Mouse (Mus musculus) forebrain, embryonic 15.5 days (tissue): ENCODE data around the gene Ftcd. TPM values are rescaled to one million over a fixed set of nuclear protein-coding genes. Genes with fewer than 3 reads are reported as not detected.

Source experiments
- ATAC-seq: fragments of 200-750 bp; cut with Nextera tagmentation; replicated peaks from 2 replicates; pipeline ENCODE4 v1.8.0; 2017; ENCODE audit warnings: mild to moderate bottlenecking, moderate TSS enrichment, moderate library complexity
- H3K27ac ChIP-seq: fragments of 300-500 bp; sonication (generic); replicated peaks from 2 replicates; pipeline ENCODE4 v1.5.1; 2015; ENCODE audit warnings: mild to moderate bottlenecking, inconsistent platforms
- H3K27me3 ChIP-seq: fragments of 300-500 bp; sonication (generic); 2 replicates; pipeline ENCODE4 v1.6.1; 2015; ENCODE audit warnings: inconsistent platforms
- H3K36me3 ChIP-seq: fragments of 300-500 bp; sonication (generic); 2 replicates; pipeline ENCODE4 v1.6.1; 2015; ENCODE audit warnings: mild to moderate bottlenecking, inconsistent platforms
- H3K4me1 ChIP-seq: fragments of 300-500 bp; sonication (generic); 2 replicates; pipeline ENCODE4 v1.6.1; 2015; ENCODE audit warnings: inconsistent platforms
- H3K4me2 ChIP-seq: fragments of 300-500 bp; sonication (generic); replicated peaks from 2 replicates; pipeline ENCODE4 v1.6.1; 2015; ENCODE audit warnings: mild to moderate bottlenecking, inconsistent platforms
- H3K4me3 ChIP-seq: fragments of 300-500 bp; sonication (generic); 2 replicates; pipeline ENCODE4 v1.5.1; 2015; ENCODE audit warnings: mild to moderate bottlenecking, inconsistent platforms
- H3K9ac ChIP-seq: fragments of 300-500 bp; sonication (generic); replicated peaks from 2 replicates; pipeline ENCODE4 v1.6.1; 2015; ENCODE audit warnings: mild to moderate bottlenecking, inconsistent platforms
- H3K9me3 ChIP-seq: fragments of 300-500 bp; sonication (generic); 2 replicates; pipeline ENCODE4 v1.6.1; 2016; ENCODE audit warnings: inconsistent platforms
- WGBS: fragments of 180-500 bp; shearing (Covaris S2); methylation state at CpG from one replicate; pipeline ENCODE4 v1.1.7; 2015; ENCODE audit warnings: mixed read lengths; 5-methylcytosine and 5-hydroxymethylcytosine counted together
- polyA plus RNA-seq: library from polyadenylated mRNA; unstranded; fragments of >200 nt; fragmentation: Nextera tagmentation; extraction: Ambion mirVana; gene quantifications from 2 replicates; pipeline ENCODE4 v1.2.1, GENCODE M21; 2015

Gene Ftcd
- polyA plus RNA-seq, 1 experiment from 2014 or later = not detected

DNA sequence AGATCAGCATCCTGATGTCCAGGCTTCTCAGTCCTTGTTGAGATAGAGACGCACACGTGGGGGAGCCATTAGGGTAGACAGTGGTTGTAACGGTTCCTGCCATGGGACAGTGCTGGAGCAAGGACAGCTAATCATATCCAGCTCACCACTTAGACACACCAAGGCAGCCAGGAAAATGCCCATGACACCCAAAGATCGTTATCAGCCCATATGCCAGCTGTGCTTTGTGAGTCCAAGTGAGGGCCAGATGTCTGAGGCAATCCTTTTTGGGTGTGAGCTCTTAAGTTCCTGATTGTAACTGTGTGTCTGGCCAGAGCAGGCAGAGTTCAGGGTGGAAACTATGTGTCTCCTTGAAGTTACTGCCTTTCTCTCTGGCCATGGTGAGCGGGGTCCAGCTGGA is 21.4 kb upstream of the Ftcd start:
- Histone ChIP-seq H3K36me3 (peaks cover 65% of the 10 kb centered on the region), H3K4me2 (no peak overlapping the region), H3K4me1 (no peaks in the 10 kb centered on the region), H3K9ac (no peak overlapping the region), H3K27ac (no peak overlapping the region), H3K27me3 (no peaks in the 10 kb centered on the region), H3K9me3 (no peaks in the 10 kb centered on the region), H3K4me3 (no peak overlapping the region)
- ATAC-seq = no peak
- WGBS = 91% methylated on average over 5 of the region's 5 CpGs

DNA sequence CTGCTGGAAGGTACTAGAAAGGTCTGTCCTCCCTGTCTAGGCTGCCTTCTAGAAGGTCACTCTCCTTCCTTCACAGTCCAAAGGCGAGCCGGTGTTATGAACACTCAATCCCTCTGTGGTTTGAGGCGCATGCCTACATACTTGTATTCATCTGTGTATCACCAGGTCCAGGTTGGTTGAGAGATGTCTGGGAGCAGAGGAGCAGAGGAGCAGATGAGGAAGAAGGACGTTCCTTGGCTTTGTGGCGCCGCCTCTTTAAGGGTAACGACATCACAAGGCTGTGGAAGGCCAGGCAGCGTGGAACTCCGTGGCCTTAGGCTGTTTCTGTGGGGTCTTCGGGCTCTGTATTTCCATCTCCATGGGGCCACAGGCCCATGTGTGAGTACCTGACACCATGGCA is 13.5 kb upstream of the Ftcd start, which contains the start of gene Spatc1l:
Spatc1l (plus strand) TSS at position 301 of the 400 bp plus-strand sequence.
- H3K9ac ChIP-seq = no peak within 1 kb of the TSS
- no peak within 1 kb of the TSS for H3K27ac ChIP-seq
- no peaks in the 10 kb centered on the region for H3K9me3 ChIP-seq
- H3K27me3 ChIP-seq = no peaks in the 10 kb centered on the region
- no peaks in the 10 kb centered on the region for H3K36me3 ChIP-seq
- no peak for ATAC-seq
- WGBS = 90% methylated on average over 10 of the region's 10 CpGs
- H3K4me1 ChIP-seq = no peaks in the 10 kb centered on the region
- no peak within 1 kb of the TSS for H3K4me3 ChIP-seq
- H3K4me2 ChIP-seq = no peak within 1 kb of the TSS

DNA sequence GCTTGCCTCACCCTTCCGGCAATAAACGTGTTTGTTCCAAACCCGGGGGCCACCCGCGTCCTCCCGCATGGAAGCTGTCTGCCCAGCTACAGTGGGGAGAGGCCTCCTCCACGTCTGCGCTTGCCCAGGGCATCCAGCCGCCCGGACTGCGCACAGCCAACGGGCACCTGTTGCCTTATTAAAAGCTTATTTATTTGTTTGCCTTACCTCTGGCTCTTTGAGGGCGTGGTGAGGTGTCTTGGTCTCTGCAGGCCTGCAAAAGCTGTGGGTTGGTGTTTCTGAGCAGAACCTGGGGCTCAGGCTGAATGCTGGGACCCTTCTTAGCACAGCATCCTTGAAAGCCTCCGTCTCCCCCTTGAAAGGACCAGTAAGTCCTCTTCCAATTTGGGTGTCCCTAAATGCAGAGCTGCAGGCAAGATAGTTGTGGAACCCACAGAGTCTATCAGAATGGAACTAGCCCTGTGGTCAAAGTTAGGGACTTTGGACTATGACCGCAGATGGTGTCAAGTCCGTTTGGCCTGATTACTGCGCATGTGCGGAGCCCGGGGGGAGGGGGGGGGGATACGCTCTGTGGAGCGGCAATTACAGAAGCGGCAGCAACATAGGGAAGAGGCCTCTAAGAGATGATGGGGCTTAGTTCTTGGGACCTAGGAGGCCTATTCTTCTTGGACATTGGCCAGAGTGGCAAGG is 5.3 kb upstream of the Ftcd start:
- Histone ChIP-seq H3K9me3 (no peaks in the 10 kb centered on the region), H3K27me3 (no peaks in the 10 kb centered on the region), H3K36me3 (no peaks in the 10 kb centered on the region), H3K27ac (no peak overlapping the region), H3K4me1 (no peaks in the 10 kb centered on the region), H3K4me2 (no peak overlapping the region), H3K4me3 (no peak overlapping the region), H3K9ac (no peak overlapping the region)
- no peak for ATAC-seq
- WGBS = 92% methylated on average over 22 of the region's 22 CpGs

DNA sequence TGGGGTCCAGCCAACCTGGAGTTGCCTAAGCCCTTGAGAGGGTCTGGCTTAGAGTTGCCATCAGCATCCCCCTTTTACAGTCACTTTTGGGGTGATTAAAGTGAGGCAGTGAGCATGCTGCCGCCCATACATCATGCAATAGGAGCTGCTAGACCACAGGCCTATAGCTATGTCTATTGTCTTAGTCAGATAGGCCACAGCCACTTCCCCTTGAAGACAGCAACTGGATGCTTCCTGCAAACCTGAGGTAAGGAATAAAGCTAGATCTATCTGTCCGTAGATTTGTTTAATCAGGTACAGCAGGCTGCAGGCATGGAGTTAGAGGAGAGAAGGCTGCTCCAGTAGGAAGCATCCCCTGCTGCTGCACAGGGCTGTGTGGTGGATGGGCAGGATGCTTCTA is 4.4 kb upstream of the Ftcd start:
- no peaks in the 10 kb centered on the region for H3K9me3 ChIP-seq
- H3K4me1 ChIP-seq = no peaks in the 10 kb centered on the region
- H3K27ac ChIP-seq = no peak overlapping the region
- H3K27me3 ChIP-seq = no peaks in the 10 kb centered on the region
- H3K4me3 ChIP-seq = no peak overlapping the region
- no peak overlapping the region for H3K9ac ChIP-seq
- 63% methylated on average over 2 of the region's 2 CpGs for WGBS
- ATAC-seq = no peak
- no peaks in the 10 kb centered on the region for H3K36me3 ChIP-seq
- no peak overlapping the region for H3K4me2 ChIP-seq

DNA sequence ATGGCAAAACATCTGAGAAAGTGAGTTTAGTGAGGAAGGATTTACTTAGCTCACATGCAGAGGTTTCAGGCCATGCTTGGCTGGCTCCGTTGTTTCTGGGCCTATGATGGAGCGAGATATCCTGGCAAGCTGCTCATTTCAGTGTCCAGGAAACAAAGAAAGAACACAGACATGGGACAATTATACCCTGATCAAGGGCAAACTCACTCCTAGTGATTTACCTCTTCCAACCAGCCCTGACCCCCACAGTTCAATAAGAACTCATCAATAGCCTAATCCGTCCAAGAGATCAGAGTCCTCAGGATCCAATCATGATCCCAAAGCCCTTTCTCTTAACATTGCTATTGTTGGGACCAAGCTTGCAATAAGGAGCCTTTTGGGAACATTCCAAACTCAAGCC is 3.3 kb upstream of the Ftcd start:
- Histone ChIP-seq H3K9me3 (no peaks in the 10 kb centered on the region), H3K27ac (no peak overlapping the region), H3K36me3 (no peaks in the 10 kb centered on the region), H3K4me2 (no peak overlapping the region), H3K4me1 (no peaks in the 10 kb centered on the region), H3K9ac (no peak overlapping the region), H3K4me3 (no peak overlapping the region), H3K27me3 (no peaks in the 10 kb centered on the region)
- ATAC-seq = no peak
- WGBS = 26% methylated on average over 3 of the region's 3 CpGs

DNA sequence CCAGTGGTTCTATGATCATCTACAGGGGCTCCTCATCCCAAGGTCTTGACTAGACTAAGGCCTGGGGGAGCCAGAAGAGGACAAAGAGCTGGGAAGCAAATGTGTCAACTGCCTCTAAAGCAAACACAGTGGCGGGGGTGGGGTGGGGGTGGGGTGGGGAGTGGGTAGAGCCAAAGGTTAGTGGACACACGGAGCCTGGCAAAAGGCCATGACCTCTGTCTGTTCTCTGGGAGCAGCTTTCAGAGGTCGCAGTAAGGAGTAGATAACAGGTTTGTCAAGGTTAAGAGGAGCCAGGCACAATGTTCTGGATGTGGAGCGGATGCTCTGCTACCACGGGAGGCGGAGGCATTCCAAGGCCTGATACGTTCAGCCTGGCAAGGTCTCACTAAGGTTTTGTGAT is 1.5 kb downstream of the Ftcd start:
- WGBS = 84% methylated on average over 7 of the region's 7 CpGs
- ATAC-seq = no peak
- no peaks in the 10 kb centered on the region for H3K4me1 ChIP-seq
- no peaks in the 10 kb centered on the region for H3K27me3 ChIP-seq
- H3K4me3 ChIP-seq = no peak overlapping the region
- H3K9ac ChIP-seq = no peak overlapping the region
- H3K9me3 ChIP-seq = no peaks in the 10 kb centered on the region
- H3K4me2 ChIP-seq = no peak overlapping the region
- no peaks in the 10 kb centered on the region for H3K36me3 ChIP-seq
- H3K27ac ChIP-seq = no peak overlapping the region

DNA sequence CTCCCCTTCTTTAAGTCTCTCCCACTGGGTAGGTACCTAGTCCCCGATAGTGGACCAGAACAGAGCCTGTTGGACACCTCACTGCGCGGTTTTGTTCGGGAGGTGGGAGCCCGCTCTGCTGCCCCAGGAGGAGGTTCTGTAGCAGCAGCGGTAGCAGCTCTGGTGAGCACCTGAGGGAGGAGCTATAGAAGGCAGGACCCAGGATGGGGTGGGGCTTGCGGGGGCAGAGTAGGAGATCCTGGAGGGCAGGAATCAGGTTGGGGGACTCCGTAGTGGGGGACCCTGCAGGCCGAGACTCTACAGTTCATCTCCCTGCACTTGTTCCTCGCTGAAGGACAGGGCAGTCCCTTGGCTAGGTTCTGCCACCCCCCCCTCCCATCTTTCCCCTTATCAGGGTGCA is 8.7 kb downstream of the Ftcd start:
- Histone ChIP-seq H3K27ac (no peak overlapping the region), H3K4me2 (peak overlapping the region; percentile 15), H3K9me3 (no peaks in the 10 kb centered on the region), H3K27me3 (no peaks in the 10 kb centered on the region), H3K9ac (no peak overlapping the region), H3K4me1 (no peaks in the 10 kb centered on the region), H3K36me3 (no peaks in the 10 kb centered on the region), H3K4me3 (peak overlapping the region; percentile 15; the same call in 1 of the 2 replicates)
- 9% methylated on average over 10 of the region's 10 CpGs for WGBS
- no peak for ATAC-seq

DNA sequence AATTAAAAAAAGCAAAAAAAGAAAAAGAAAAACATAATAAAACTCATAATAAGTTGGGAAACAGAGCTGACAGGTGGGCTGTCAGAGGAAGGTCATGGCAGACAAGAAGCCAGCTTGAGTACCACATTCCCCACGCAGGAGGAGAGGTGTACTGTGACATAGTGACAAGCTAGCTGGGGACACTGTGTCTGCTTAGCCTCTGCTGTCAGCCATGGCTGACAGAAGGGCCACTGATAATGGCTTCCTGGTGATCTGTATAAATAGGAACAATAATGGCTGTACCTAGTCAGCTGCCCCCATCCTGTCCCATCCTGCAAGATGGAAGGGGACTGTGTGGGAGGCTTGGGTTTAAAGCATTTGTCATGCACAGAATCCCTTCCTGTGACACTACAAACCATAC is 10.7 kb downstream of the Ftcd start:
- no peak for ATAC-seq
- Histone ChIP-seq H3K27me3 (no peaks in the 10 kb centered on the region), H3K4me2 (no peak overlapping the region), H3K4me1 (no peaks in the 10 kb centered on the region), H3K9me3 (no peaks in the 10 kb centered on the region), H3K9ac (no peak overlapping the region), H3K36me3 (no peaks in the 10 kb centered on the region), H3K27ac (no peak overlapping the region), H3K4me3 (no peak overlapping the region)
- WGBS = 75% methylated on average over 1 of the region's 1 CpGs

DNA sequence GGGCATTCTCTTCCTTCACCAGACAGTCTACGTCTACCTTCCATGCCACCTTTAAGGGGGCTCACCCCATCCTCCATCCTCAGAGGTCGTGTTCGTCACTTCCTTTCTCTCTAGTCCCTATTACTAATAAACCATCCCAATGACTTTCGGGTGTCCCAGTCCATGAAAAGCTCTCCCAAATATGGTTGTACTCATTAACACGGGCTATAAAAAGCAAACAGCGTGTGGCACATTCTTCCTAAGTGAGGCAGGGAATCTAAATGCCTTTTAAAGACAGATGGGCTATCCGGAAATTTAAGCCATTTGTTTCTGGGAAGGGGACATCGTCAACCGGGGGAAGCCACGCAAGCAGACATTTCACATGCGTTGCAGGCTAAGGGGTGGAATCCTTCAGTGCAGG is 14.7 kb downstream of the Ftcd start:
- Histone ChIP-seq H3K9me3 (no peaks in the 10 kb centered on the region), H3K4me1 (no peaks in the 10 kb centered on the region), H3K27me3 (no peaks in the 10 kb centered on the region), H3K4me3 (no peak overlapping the region), H3K9ac (no peak overlapping the region), H3K36me3 (no peaks in the 10 kb centered on the region), H3K4me2 (no peak overlapping the region), H3K27ac (no peak overlapping the region)
- no peak for ATAC-seq
- WGBS = 87% methylated on average over 11 of the region's 11 CpGs

DNA sequence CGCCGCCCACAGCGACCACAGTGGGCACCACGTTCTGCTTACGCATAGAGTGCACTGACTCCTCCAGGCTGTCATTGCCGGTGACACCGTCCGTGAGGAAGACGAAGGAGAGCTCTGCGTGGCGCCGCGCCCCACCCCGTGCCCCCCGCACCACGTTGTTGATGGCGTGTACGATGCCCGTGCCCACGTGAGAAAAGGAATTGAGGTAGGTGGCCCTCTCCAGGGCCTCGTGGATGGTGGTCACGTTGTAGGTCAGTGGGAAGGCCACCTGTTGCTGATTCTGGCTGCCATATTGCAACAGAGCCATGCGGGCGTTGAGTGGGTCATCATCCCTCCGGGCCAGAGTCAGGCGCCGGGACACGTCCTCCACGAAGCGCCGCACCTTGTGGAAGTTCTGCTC is 20.9 kb downstream of the Ftcd start:
- no peaks in the 10 kb centered on the region for H3K36me3 ChIP-seq
- H3K9me3 ChIP-seq = no peaks in the 10 kb centered on the region
- H3K4me2 ChIP-seq = no peak overlapping the region
- WGBS = 94% methylated on average over 31 of the region's 31 CpGs
- no peaks in the 10 kb centered on the region for H3K4me1 ChIP-seq
- H3K9ac ChIP-seq = no peak overlapping the region
- no peak overlapping the region for H3K27ac ChIP-seq
- H3K27me3 ChIP-seq = no peaks in the 10 kb centered on the region
- no peak for ATAC-seq
- H3K4me3 ChIP-seq = no peak overlapping the region

DNA sequence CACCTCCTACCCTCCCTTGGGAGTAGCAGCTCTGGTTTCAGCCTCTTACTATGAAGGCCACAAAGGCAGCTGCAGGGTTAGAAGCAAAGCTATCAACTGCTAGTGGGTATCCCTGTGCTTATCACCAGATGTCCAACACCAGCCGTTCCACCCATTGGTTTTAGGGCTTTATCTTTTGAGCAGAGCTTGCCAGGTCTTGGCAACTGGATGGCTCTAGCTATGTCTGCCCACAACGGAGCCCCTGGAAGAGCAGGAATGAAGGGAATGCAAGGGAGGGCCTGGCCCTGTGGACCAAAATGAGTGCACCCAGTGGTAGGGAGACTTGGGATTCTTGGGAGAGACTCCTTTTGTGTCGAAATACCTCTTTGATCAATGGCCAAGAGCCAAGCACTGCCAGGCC is 27.2 kb downstream of the Ftcd start:
- 74% methylated on average over 3 of the region's 3 CpGs for WGBS

DNA sequence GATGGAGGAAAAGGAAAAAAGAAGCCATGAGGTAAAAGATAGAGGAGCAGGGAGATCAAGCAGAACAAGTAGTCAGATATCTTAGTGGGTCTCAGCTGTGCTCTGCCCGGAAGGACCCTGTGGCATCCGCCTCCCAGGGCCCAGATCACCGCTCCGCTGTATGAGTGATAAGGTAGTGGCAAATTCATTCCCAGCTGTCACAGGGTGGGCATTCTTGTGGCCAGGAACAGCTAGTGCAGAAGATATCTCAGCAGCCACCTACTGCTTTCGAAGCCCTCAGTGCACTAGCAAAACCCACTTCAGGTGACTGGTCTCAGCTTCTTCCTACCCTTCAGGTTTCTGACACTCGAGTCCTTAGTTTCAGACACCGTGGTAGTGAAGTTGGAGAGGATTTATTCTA is 37.0 kb downstream of the Ftcd start:
- WGBS = 90% methylated on average over 7 of the region's 7 CpGs
- H3K27me3 ChIP-seq = no peaks in the 10 kb centered on the region
- no peaks in the 10 kb centered on the region for H3K36me3 ChIP-seq
- H3K27ac ChIP-seq = no peak overlapping the region
- H3K4me2 ChIP-seq = no peak overlapping the region
- no peaks in the 10 kb centered on the region for H3K9me3 ChIP-seq
- H3K4me3 ChIP-seq = no peak overlapping the region
- no peak overlapping the region for H3K9ac ChIP-seq
- ATAC-seq = no peak
- no peaks in the 10 kb centered on the region for H3K4me1 ChIP-seq

More for the DNA sequence above, 27.2 kb downstream of the Ftcd start:
- Histone ChIP-seq H3K4me1 (no peaks in the 10 kb centered on the region), H3K27ac (no peak overlapping the region), H3K9me3 (no peaks in the 10 kb centered on the region), H3K36me3 (no peaks in the 10 kb centered on the region), H3K4me2 (no peak overlapping the region), H3K9ac (no peak overlapping the region), H3K4me3 (no peak overlapping the region), H3K27me3 (no peaks in the 10 kb centered on the region)
- ATAC-seq = no peak

DNA sequence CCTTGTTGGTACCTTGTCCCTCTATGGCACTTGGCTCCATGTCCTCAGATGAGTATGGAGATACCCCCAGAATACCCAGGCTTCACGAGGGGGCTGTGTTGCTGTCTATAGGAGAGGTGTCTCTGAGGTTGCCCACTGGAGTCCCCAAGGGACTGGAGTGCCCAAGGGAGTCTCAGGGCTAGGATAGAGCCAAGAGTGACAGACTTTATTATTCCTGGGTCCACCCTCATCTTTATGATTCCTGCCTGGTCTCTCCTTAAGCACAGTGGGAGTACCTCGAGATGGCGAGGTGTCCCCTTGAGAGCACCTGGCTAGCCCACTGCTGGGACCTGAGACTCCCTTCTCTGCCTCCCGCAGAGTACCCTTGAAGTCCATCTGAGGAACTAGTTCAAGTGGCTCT is 47.0 kb downstream of the Ftcd start:
- Histone ChIP-seq H3K36me3 (no peaks in the 10 kb centered on the region), H3K4me3 (no peak overlapping the region), H3K27ac (no peak overlapping the region), H3K9ac (no peak overlapping the region), H3K4me2 (no peak overlapping the region), H3K9me3 (no peaks in the 10 kb centered on the region), H3K27me3 (0 out of 2 replicates have a peak, but pooled peaks cover 4% of the 10 kb centered on the region), H3K4me1 (peaks cover 4% of the 10 kb centered on the region)
- 75% methylated on average over 4 of the region's 4 CpGs for WGBS
- ATAC-seq = no peak
